Mouse (Mus musculus): Measurements from ENCODE around the gene St5. TPM values are rescaled to one million over a fixed set of nuclear protein-coding genes. Genes with fewer than 3 reads are reported as not detected.

St5 gene
- polyA plus RNA-seq, 1 experiment, result 44.8 TPM

- peak in 1 of 2 experiments; percentile 32 for DNase-seq
- peak overlapping the region; percentile 70 for H3K27ac ChIP-seq (ENCODE audit: insufficient read depth, low read length)
- TF ChIP-seq POLR2A (IDR thresholded peaks at IDR 0.05; ENCODE audit: borderline replicate concordance, insufficient read depth, low read length) (no peak), CTCF (IDR thresholded peaks at IDR 0.05; ENCODE audit: borderline replicate concordance, insufficient read depth, low read depth, low read length) (no peak)
- 67% methylated on average over 2 of the region's 3 CpGs for WGBS
- no peaks in the 10 kb centered on the region for H3K27me3 ChIP-seq (ENCODE audit: control insufficient read depth, insufficient read depth, low read length)
- peaks cover 32% of the 10 kb centered on the region for H3K4me1 ChIP-seq (ENCODE audit: control insufficient read depth, insufficient read depth, low read length)
- H3K4me3 ChIP-seq (replicated peaks; ENCODE audit: insufficient read depth, low read depth, low read length), result peak overlapping the region; percentile 13
Observed at GRCm38 (mm10) chr7:109613051-109613450, 90.4 kb downstream of the St5 start.

- no peak for TF ChIP-seq CTCF (IDR thresholded peaks at IDR 0.05; ENCODE audit: borderline replicate concordance, insufficient read depth, low read depth, low read length)
- no peak for TF ChIP-seq POLR2A (IDR thresholded peaks at IDR 0.05; ENCODE audit: borderline replicate concordance, insufficient read depth, low read length)
- peak overlapping the region; percentile 13 for H3K4me3 ChIP-seq (replicated peaks; ENCODE audit: insufficient read depth, low read depth, low read length)
- H3K4me1 ChIP-seq (ENCODE audit: control insufficient read depth, insufficient read depth, low read length), result peaks cover 32% of the 10 kb centered on the region
- DNase-seq, result peak in 1 of 2 experiments; percentile 33
- H3K27me3 ChIP-seq (ENCODE audit: control insufficient read depth, insufficient read depth, low read length), result no peaks in the 10 kb centered on the region
- peak overlapping the region; percentile 70 for H3K27ac ChIP-seq (ENCODE audit: insufficient read depth, low read length)
- WGBS, result 28% methylated on average over 2 of the region's 2 CpGs
Observed at GRCm38 (mm10) chr7:109612531-109612930, 90.9 kb downstream of the St5 start.

GRCm38 (mm10) chr7:109610348-109610747 lies 93.1 kb downstream of the St5 start:
- H3K4me3 ChIP-seq (replicated peaks; ENCODE audit: insufficient read depth, low read depth, low read length), result no peak overlapping the region
- no peak overlapping the region for H3K27ac ChIP-seq (ENCODE audit: insufficient read depth, low read length)
- TF ChIP-seq POLR2A (IDR thresholded peaks at IDR 0.05; ENCODE audit: borderline replicate concordance, insufficient read depth, low read length) (no peak), CTCF (IDR thresholded peaks at IDR 0.05; ENCODE audit: borderline replicate concordance, insufficient read depth, low read depth, low read length) (no peak)
- no peaks in the 10 kb centered on the region for H3K27me3 ChIP-seq (ENCODE audit: control insufficient read depth, insufficient read depth, low read length)
- DNase-seq, result no peak
- WGBS, result 52% methylated on average over 2 of the region's 2 CpGs
- H3K4me1 ChIP-seq (ENCODE audit: control insufficient read depth, insufficient read depth, low read length), result peaks cover 23% of the 10 kb centered on the region

- H3K4me1 ChIP-seq (ENCODE audit: control insufficient read depth, insufficient read depth, low read length), result peaks cover 23% of the 10 kb centered on the region
- 66% methylated on average over 6 of the region's 6 CpGs for WGBS
- no peak for DNase-seq
- no peaks in the 10 kb centered on the region for H3K27me3 ChIP-seq (ENCODE audit: control insufficient read depth, insufficient read depth, low read length)
- no peak overlapping the region for H3K4me3 ChIP-seq (replicated peaks; ENCODE audit: insufficient read depth, low read depth, low read length)
- no peak overlapping the region for H3K27ac ChIP-seq (ENCODE audit: insufficient read depth, low read length)
- TF ChIP-seq CTCF (IDR thresholded peaks at IDR 0.05; ENCODE audit: borderline replicate concordance, insufficient read depth, low read depth, low read length) (no peak), POLR2A (IDR thresholded peaks at IDR 0.05; ENCODE audit: borderline replicate concordance, insufficient read depth, low read length) (no peak)
Observed at GRCm38 (mm10) chr7:109609565-109610345, 93.7 kb downstream of the St5 start.

- TF ChIP-seq CTCF (IDR thresholded peaks at IDR 0.05; ENCODE audit: borderline replicate concordance, insufficient read depth, low read depth, low read length) (no peak), POLR2A (IDR thresholded peaks at IDR 0.05; ENCODE audit: borderline replicate concordance, insufficient read depth, low read length) (no peak)
- H3K27me3 ChIP-seq (ENCODE audit: control insufficient read depth, insufficient read depth, low read length), result no peaks in the 10 kb centered on the region
- H3K27ac ChIP-seq (ENCODE audit: insufficient read depth, low read length), result no peak overlapping the region
- no peak for DNase-seq
- H3K4me3 ChIP-seq (replicated peaks; ENCODE audit: insufficient read depth, low read depth, low read length), result no peak overlapping the region
- H3K4me1 ChIP-seq (ENCODE audit: control insufficient read depth, insufficient read depth, low read length), result peaks cover 23% of the 10 kb centered on the region
- 54% methylated on average over 6 of the region's 6 CpGs for WGBS
Observed at GRCm38 (mm10) chr7:109608831-109609230, 94.6 kb downstream of the St5 start.

- Histone ChIP-seq H3K4me3 (replicated peaks; ENCODE audit: insufficient read depth, low read depth, low read length) (no peak overlapping the region), H3K27me3 (ENCODE audit: control insufficient read depth, insufficient read depth, low read length) (no peaks in the 10 kb centered on the region), H3K27ac (ENCODE audit: insufficient read depth, low read length) (peak overlapping the region; percentile 67; the same call in 1 of the 2 replicates), H3K4me1 (ENCODE audit: control insufficient read depth, insufficient read depth, low read length) (peaks cover 21% of the 10 kb centered on the region)
- DNase-seq, result no peak
- WGBS, result 80% methylated on average over 7 of the region's 7 CpGs
- TF ChIP-seq POLR2A (IDR thresholded peaks at IDR 0.05; ENCODE audit: borderline replicate concordance, insufficient read depth, low read length) (no peak), CTCF (IDR thresholded peaks at IDR 0.05; ENCODE audit: borderline replicate concordance, insufficient read depth, low read depth, low read length) (no peak)
Observed at GRCm38 (mm10) chr7:109606994-109607610, 96.3 kb downstream of the St5 start.

- 73% methylated on average over 5 of the region's 5 CpGs for WGBS
Observed at GRCm38 (mm10) chr7:109602562-109602961, 100.8 kb downstream of the St5 start.

GRCm38 (mm10) chr7:109602022-109602421 lies 101.4 kb downstream of the St5 start:
- H3K4me1 ChIP-seq (ENCODE audit: control insufficient read depth, insufficient read depth, low read length), result peaks cover 22% of the 10 kb centered on the region
- DNase-seq, result no peak
- no peak overlapping the region for H3K4me3 ChIP-seq (replicated peaks; ENCODE audit: insufficient read depth, low read depth, low read length)
- no peak for TF ChIP-seq POLR2A (IDR thresholded peaks at IDR 0.05; ENCODE audit: borderline replicate concordance, insufficient read depth, low read length)
- TF ChIP-seq CTCF (IDR thresholded peaks at IDR 0.05; ENCODE audit: borderline replicate concordance, insufficient read depth, low read depth, low read length), result no peak
- H3K27me3 ChIP-seq (ENCODE audit: control insufficient read depth, insufficient read depth, low read length), result no peaks in the 10 kb centered on the region
- no peak overlapping the region for H3K27ac ChIP-seq (ENCODE audit: insufficient read depth, low read length)

More at GRCm38 (mm10) chr7:109602562-109602961, 100.8 kb downstream of the St5 start:
- no peak for DNase-seq
- H3K4me3 ChIP-seq (replicated peaks; ENCODE audit: insufficient read depth, low read depth, low read length), result no peak overlapping the region
- TF ChIP-seq CTCF (IDR thresholded peaks at IDR 0.05; ENCODE audit: borderline replicate concordance, insufficient read depth, low read depth, low read length) (no peak), POLR2A (IDR thresholded peaks at IDR 0.05; ENCODE audit: borderline replicate concordance, insufficient read depth, low read length) (no peak)
- H3K27ac ChIP-seq (ENCODE audit: insufficient read depth, low read length), result no peak overlapping the region
- H3K4me1 ChIP-seq (ENCODE audit: control insufficient read depth, insufficient read depth, low read length), result peaks cover 22% of the 10 kb centered on the region
- no peaks in the 10 kb centered on the region for H3K27me3 ChIP-seq (ENCODE audit: control insufficient read depth, insufficient read depth, low read length)

Measured in cerebellum, adult 2 months (tissue).